Mouse (Mus musculus): ENCODE results near the gene Pds5b.
"Not testable (repeated sequence)": the region's sequence is repeated elsewhere in the genome, so short reads cannot be mapped to it uniquely, and the experiment has no call there.

Pds5b gene

DNA sequence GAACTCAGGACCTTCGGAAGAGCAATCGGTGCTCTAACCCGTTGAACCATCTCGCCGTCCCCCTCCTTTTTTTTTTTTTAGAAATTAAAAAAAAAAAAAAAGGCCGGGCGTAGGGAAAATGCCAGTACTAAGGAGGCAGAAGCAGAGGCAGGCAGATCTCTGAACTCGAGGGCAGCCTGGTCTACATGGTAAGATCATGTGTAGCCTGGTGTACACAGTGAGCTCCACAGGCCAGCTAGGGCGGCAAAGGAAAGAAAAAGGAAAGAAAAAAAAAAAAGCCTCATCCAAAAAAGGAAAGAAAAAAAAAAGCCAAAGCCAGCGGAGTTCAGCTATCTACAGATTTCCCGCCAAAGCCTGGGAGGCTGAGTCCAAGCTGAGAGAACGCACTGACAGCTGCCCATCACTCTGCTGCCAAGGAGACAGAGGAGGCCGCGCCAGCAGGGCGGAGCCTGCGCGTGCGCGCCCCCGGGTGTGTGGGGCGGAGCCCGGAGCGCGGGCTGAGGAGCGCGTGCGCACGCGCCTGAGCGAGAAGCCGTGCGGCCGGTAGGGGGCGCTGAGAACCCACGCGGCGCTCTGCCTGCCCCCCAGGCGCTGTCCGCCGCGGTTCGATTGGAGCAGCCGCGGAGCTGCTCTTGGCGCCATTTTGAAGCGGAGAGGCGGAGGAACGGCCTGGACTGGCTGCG lies at the start of gene Pds5b:
Pds5b (plus strand) TSS at position 587 of the 683 bp plus-strand sequence.
- peak; percentile 94 for DNase-seq

GRCm38 (mm10) chr5:150625528-150625927 lies 48.0 kb upstream of the Pds5b start:
- DNase-seq: no peak

DNA sequence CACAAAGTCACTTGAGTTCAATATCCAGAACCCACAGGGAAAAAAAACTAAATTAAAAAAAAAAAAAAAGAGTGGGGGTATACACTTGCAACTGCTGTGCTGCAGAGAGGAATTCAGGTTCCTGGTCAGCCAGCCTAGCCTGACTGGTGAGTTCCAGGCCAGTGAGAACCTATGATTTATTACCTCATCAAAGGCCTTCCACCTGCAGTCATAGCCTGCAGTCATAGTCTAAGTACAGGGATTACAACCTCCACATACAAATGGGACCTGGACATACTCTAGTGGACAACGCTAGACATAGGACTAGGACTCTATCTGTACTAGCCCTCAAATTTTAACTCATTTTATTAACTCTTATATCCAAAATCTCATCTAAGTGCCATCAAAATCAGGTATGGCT lies 44.3 kb upstream of the Pds5b start:
- DNase-seq: no peak

- DNase-seq: no peak
These were observed 43.8 kb upstream of the Pds5b start for GRCm38 (mm10) chr5:150629692-150630091.

- no peak for DNase-seq
These were observed 32.1 kb upstream of the Pds5b start for GRCm38 (mm10) chr5:150641440-150641839.

- DNase-seq: not testable (repeated sequence)
These were observed 30.1 kb upstream of the Pds5b start for GRCm38 (mm10) chr5:150643390-150643789.

GRCm38 (mm10) chr5:150644926-150645325 lies 28.6 kb upstream of the Pds5b start:
- no peak for DNase-seq

DNA sequence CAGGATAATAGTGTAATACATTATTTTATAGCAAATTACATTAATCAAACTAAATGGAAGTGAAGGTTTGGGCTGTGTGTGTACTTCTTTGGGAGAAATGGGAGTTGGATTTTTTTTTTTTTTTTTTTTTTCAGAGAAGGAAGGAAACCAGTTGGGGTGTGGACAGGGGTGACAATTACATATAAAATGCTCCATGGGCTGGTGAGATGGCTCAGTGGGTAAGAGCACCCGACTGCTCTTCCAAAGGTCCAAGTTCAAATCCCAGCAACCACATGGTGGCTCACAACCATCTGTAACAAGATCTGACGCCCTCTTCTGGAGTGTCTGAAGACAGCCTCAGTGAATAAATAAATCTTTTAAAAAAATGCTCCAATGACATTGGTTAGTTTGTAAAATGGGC lies 21.0 kb upstream of the Pds5b start:
- DNase-seq: no peak

- no peak for DNase-seq
These were observed 19.0 kb upstream of the Pds5b start for GRCm38 (mm10) chr5:150654548-150654947.

DNA sequence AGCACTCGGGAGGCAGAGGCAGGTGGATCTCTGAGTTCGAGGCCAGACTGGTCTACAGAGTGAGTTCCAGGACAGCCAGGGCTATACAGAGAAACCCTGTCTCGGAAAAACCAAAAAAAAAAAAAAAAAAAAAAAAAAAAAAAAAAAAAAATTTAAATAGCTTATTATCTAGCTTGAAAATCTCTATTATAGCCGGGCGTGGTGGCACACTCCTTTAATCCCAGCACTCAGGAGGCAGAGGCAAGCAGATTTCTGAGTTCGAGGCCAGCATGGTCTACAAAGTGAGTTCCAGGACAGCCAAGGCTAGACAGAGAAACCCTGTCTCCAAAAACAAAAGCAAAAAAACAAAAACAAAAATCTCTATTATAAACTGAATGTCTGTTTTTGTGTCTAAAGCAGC lies 14.1 kb upstream of the Pds5b start:
- DNase-seq: not testable (repeated sequence)

DNA sequence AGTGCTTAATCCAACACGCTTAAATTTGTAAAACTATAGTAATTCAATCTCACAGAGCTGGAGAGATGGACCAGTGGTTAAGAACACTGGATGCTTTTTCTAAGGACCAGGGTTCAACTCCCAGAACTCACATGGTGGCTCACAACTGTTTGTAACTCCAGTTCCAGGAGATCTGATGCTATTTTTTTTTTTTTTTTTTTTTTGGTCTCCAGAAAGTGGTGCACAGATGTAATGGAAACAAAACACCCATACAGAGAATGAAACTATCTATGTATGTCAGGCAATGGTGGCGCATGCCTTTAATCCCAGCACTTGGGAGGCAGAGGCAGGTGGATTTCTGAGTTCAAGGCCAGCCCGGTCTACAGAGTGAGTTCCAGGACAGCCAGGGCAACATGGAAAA lies 13.2 kb upstream of the Pds5b start:
- DNase-seq: not testable (repeated sequence)

DNA sequence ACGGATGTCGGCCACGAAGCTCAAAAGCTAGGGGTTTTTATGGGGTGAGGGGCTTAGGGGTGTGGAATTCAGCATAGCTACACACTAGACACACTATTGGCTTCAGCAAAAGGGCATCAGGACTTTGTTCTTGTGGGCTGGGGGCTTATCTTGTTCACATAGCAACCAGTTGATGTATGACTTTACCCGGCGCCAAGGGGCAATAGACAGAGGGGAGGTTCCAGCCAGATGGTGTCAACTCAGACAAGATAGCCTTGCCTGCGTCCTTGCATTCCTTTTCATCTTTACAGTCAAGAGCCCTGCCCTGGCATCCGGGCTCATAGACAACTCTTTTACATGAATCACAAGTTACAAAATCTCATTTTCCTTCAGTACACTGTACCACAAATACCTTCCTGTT lies 9.6 kb upstream of the Pds5b start:
- DNase-seq: not testable (repeated sequence)

DNA sequence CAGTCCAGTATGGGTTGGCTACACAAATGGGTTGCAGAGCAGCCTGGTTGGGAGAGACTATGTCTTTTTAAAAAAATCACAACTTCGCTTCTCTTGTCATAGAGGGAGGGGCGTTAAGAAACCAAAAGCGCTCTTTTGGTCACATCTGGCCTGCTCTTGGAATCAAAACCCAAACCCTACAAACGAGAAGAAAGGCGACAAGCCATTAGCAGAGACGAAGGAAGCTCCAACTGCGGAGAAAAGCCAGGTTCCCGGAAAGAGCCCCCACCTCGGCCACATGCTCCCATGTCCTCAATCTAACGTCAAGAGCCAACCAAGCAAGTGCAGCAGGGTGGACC lies 8.8 kb upstream of the Pds5b start:
- DNase-seq: no peak

- peak; percentile 97 for DNase-seq
These were observed 8.2 kb upstream of the Pds5b start for GRCm38 (mm10) chr5:150665132-150665954.

DNA sequence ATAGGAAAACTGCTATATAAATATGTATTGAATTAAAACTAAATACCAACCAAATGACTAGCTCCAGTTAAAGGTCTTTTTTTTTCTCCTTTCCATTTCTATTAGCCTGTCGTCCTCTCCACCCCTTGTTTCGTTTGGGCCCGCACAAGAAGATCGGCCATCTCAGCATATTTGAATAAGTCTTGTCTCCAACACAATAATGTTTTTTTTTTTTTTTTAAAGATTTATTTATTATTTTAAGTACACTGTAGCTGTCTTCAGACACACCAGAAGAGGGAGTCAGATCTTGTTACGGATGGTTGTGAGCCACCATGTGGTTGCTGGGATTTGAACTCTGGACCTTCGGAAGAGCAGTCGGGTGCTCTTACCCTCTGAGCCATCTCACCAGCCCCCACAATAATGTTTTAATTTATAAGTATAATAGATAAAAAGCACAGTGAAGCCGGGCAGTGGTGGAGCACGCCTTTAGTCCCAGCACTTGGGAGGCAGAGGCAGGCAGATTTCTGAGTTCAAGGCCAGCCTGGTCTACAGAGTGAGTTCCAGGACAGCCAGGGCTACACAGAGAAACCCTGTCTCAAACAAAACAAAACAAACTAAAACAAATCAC lies 7.3 kb upstream of the Pds5b start, which contains the start of gene N4bp2l2:
N4bp2l2 (minus strand) TSS at position 51 of the 607 bp plus-strand sequence.
- not testable (repeated sequence) for DNase-seq

DNA sequence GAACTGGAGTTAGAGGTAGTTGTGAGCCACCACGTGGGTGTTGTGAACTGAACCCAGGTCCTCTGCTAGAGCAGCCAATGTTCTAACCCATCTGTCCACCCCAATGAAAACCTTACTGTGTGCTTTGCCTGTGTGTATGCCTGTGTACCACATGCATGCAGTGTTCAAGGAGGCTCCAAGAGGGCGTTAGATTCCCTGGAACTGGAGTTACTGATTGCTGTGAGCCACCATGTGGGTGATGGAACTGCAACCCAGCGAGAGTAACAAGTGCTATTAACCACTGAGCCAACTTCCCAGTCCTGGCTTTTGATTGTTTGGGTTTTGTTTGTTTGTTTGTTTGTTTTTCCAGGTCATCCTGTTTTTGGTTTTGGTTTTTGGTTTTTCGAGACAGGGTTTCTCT lies 4.8 kb upstream of the Pds5b start:
- DNase-seq: no peak

DNA sequence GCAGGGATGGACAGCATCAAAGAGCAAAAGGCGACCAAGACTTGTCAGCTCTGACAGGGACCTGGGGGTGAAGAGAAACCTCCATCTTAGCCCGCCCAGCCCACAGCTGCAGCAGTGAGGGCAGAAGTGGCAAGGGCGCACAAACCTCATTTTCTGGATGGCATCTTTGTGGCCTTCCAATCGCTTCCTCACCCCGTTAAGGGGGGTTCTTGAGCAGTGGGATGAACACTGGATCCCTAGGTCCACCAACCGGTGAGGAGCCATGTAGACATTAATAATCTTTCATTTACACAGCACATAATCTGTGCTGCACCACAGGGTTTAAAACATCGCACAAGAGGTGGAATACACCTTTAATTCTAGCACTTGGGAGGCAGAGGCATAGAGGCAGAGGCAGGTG lies 1.2 kb upstream of the Pds5b start:
- DNase-seq: no peak

- DNase-seq: peak; percentile 36
These were observed 512 bp downstream of the Pds5b start for GRCm38 (mm10) chr5:150673880-150674621.

- DNase-seq: no peak
These were observed 1.3 kb downstream of the Pds5b start for GRCm38 (mm10) chr5:150674866-150675265.

DNA sequence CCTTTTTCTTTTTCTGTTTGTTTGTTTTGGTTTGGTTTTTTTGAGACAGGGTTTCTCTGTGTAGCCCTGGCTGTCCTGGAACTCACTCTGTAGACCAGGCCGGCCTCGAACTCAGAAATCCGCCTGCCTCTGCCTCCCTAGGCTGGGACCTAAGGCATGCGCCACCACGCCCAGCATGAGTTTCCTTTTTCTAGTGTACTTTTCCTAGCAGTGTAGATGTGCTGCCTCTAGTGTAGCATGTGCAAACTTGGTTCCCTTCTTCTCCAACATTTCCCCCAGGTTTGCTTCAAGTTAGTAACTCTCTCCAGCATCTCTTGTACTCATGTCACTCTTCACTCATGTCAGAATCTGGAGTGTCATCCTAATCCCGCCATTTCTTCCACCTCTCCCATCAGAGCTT lies 9.3 kb downstream of the Pds5b start:
- DNase-seq: not testable (repeated sequence)

- DNase-seq: no peak
These were observed 17.1 kb downstream of the Pds5b start for GRCm38 (mm10) chr5:150690685-150691084.

DNA sequence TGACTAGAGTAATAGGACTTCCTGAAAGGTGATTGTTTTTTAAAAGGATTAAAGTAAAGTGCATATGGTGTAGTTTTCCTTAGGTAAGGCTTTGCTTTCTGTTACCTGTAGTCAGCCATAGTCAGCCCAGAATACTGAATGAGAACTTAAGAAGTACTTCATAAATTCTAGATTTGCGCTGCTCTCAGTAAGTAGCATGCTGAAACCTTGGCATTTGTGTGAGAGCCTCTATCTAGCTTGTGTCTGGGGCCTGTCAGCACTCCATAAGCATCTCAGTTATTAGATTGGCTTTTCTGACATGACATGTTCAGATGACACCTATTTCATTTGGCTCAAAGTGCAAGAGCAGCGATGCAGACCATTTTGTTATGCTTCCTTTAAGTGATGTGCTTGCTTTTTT lies 19.7 kb downstream of the Pds5b start:
- DNase-seq: no peak

DNA sequence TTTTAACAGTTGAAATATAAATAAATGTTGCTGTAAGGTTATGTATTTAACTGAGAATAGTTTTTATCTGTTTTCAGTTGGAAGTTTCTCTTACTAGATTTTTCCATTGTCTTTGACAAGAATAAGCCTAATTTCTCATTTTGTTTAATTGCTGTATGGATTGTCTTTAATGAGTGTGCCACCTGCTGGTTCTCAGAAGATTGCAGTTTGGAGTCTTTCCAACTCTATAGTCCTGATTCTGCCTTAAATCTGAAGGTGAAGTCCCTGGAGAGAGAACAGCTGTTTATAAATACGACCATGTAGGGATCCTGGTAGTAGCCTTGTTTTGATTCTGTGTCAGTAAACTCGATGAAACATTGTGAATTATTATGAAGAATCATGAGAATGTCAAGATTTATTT lies 29.2 kb downstream of the Pds5b start:
- DNase-seq: peak; percentile 54
